Mouse (Mus musculus) gastrocnemius, adult 2 months (tissue): ENCODE results near the gene Gm34653. TPM values are rescaled to one million over a fixed set of nuclear protein-coding genes. Genes with fewer than 3 reads are reported as not detected.
"Not testable (repeated sequence)": the region's sequence is repeated elsewhere in the genome, so short reads cannot be mapped to it uniquely, and the experiment has no call there.

Experiments used
- DNase-seq: peaks from one replicate; pipeline ENCODE4 v3.0.0; 2022
- H3K27ac ChIP-seq: fragments of 200-600 bp; 2 replicates; pipeline ENCODE4 v1.8.1; 2022; ENCODE audit warnings: mild to moderate bottlenecking
- H3K4me3 ChIP-seq: fragments of 200-600 bp; 2 replicates; pipeline ENCODE4 v1.8.1; 2022; ENCODE audit warnings: mild to moderate bottlenecking, moderate library complexity
- CTCF ChIP-seq: fragments of 200-600 bp; IDR thresholded peaks from 2 replicates; pipeline ENCODE4 v1.8.1; 2022; ENCODE audit warnings: antibody characterized with exemption, mild to moderate bottlenecking, moderate library complexity
- intact Hi-C: fragments of 180-260 bp; cut with DNase I; formaldehyde crosslinking; loops from one replicate; pipeline ENCODE4 v1.15.1; 2025
- long read RNA-seq, 2 experiments: library from polyadenylated mRNA; stranded (forward); transcript quantifications; one replicate each; pipeline ENCODE4 v2.0.0; 2021
- total RNA-seq, 2 experiments: library from RNA; stranded (reverse); gene quantifications; 2 replicates each; pipeline ENCODE4 v1.2.3; 2021

Gm34653 gene
- total RNA-seq: under 1 TPM; 0.18 to 0.39 TPM
- long read RNA-seq, experiment 1: 0 reads
- long read RNA-seq, experiment 2: 0 reads

GRCm38 (mm10) chr2:34832766-34833457, at the start of gene Gm34653:
Gm34653 (plus strand) TSS chr2:34833007.
- intact Hi-C loops, DNase-seq, H3K4me3 ChIP-seq, H3K27ac ChIP-seq: not testable (repeated sequence)

- TF ChIP-seq CTCF: no peak
- H3K27ac ChIP-seq: no peak overlapping the region
- H3K4me3 ChIP-seq: no peak overlapping the region
- intact Hi-C loops: loop anchor here (1.0 kb wide), 1 partner anchor 185 kb away; no protein-coding TSS in a partner anchor
- DNase-seq: no peak
Measured at GRCm38 (mm10) chr2:34783064-34784020, 49.5 kb upstream of the Gm34653 start.

GRCm38 (mm10) chr2:34784085-34784484, 48.7 kb upstream of the Gm34653 start:
- no peak overlapping the region for H3K27ac ChIP-seq

GRCm38 (mm10) chr2:34790282-34790681, 42.5 kb upstream of the Gm34653 start:
- no peak for DNase-seq
- no peak for TF ChIP-seq CTCF
- intact Hi-C loops: no loop called here
- Histone ChIP-seq H3K4me3 (no peak overlapping the region), H3K27ac (no peak overlapping the region)

More at GRCm38 (mm10) chr2:34784085-34784484, 48.7 kb upstream of the Gm34653 start:
- peak; percentile 82 for TF ChIP-seq CTCF
- DNase-seq: peak; percentile 53
- intact Hi-C loops: loop anchor here (1.0 kb wide), 1 partner anchor 184 kb away; no protein-coding TSS in a partner anchor
- no peak overlapping the region for H3K4me3 ChIP-seq

GRCm38 (mm10) chr2:34792543-34792942, 40.3 kb upstream of the Gm34653 start:
- H3K4me3 ChIP-seq, intact Hi-C loops, DNase-seq, H3K27ac ChIP-seq: not testable (repeated sequence)

GRCm38 (mm10) chr2:34794511-34794910, 38.3 kb upstream of the Gm34653 start:
- H3K4me3 ChIP-seq: no peak overlapping the region

GRCm38 (mm10) chr2:34795426-34795825, 37.4 kb upstream of the Gm34653 start:
- Histone ChIP-seq H3K27ac (no peak overlapping the region), H3K4me3 (no peak overlapping the region)
- TF ChIP-seq CTCF: no peak
- no peak for DNase-seq
- intact Hi-C loops: no loop called here

More at GRCm38 (mm10) chr2:34794511-34794910, 38.3 kb upstream of the Gm34653 start:
- no peak for DNase-seq
- intact Hi-C loops: no loop called here
- TF ChIP-seq CTCF: no peak
- no peak overlapping the region for H3K27ac ChIP-seq

GRCm38 (mm10) chr2:34799357-34800256, 33.2 kb upstream of the Gm34653 start, which contains the start of gene Rabepk:
Rabepk (minus strand) TSS chr2:34799912.
- Histone ChIP-seq H3K27ac (peak within 1 kb of the TSS; percentile 91), H3K4me3 (peak within 1 kb of the TSS; percentile 87)
- no peak for TF ChIP-seq CTCF
- intact Hi-C loops: loop anchor here (2.0 kb wide), 1 partner anchor 27 kb away; no protein-coding TSS in a partner anchor
- peak; percentile 91 for DNase-seq

- DNase-seq: no peak
- Histone ChIP-seq H3K4me3 (peak overlapping the region; percentile 87), H3K27ac (peak overlapping the region; percentile 91)
- intact Hi-C loops: no loop called here
- no peak for TF ChIP-seq CTCF
Measured at GRCm38 (mm10) chr2:34800371-34800770, 32.4 kb upstream of the Gm34653 start.

GRCm38 (mm10) chr2:34801516-34802482, 31.0 kb upstream of the Gm34653 start:
- DNase-seq: peak; percentile 98
- Histone ChIP-seq H3K4me3 (peak overlapping the region; percentile 85), H3K27ac (peak overlapping the region; percentile 95)
- intact Hi-C loops: no loop called here
- TF ChIP-seq CTCF: peak; percentile 28; the same call in 1 of the 2 replicates

GRCm38 (mm10) chr2:34802565-34803245, 30.1 kb upstream of the Gm34653 start:
- Histone ChIP-seq H3K4me3 (peak overlapping the region; percentile 85), H3K27ac (peak overlapping the region; percentile 95)
- DNase-seq: peak; percentile 59
- intact Hi-C loops: not testable (repeated sequence)
